Mouse (Mus musculus) small intestine, adult 2 months (tissue): Measurements from ENCODE around the gene Hs2st1. TPM values are rescaled to one million over a fixed set of nuclear protein-coding genes. Genes with fewer than 3 reads are reported as not detected.

Experiments used
- H3K27ac ChIP-seq: fragments of 200-500 bp; 2 replicates; pipeline ENCODE4 v1.5.1; 2012; ENCODE audit warnings: low read depth, low read length, control low read depth, inconsistent platforms; ENCODE audit not compliant: insufficient read depth
- H3K27me3 ChIP-seq: fragments of 200-500 bp; 2 replicates; pipeline ENCODE4 v1.6.1; 2012; ENCODE audit warnings: mild to moderate bottlenecking, moderate library complexity, low read length, inconsistent platforms; ENCODE audit not compliant: control insufficient read depth, insufficient read depth
- H3K36me3 ChIP-seq: fragments of 200-500 bp; 2 replicates; pipeline ENCODE4 v1.6.1; 2012; ENCODE audit warnings: mild to moderate bottlenecking, low read length, control low read depth, inconsistent platforms; ENCODE audit not compliant: control insufficient read depth, insufficient read depth
- H3K4me1 ChIP-seq: fragments of 200-500 bp; 2 replicates; pipeline ENCODE4 v1.6.1; 2012; ENCODE audit warnings: low read length, inconsistent platforms, mixed read lengths; ENCODE audit not compliant: control insufficient read depth, insufficient read depth, insufficient read length
- H3K4me3 ChIP-seq: fragments of 200-500 bp; 2 replicates; pipeline ENCODE4 v1.5.1; 2012; ENCODE audit warnings: low read depth, mild to moderate bottlenecking, control low read depth, inconsistent platforms, low read length, moderate library complexity
- CTCF ChIP-seq: fragments of 200-500 bp; IDR thresholded peaks from 2 replicates; pipeline ENCODE4 v1.5.1; 2012; ENCODE audit warnings: low read depth, mild to moderate bottlenecking, control low read depth, inconsistent platforms, low read length, moderate library complexity, mixed read lengths; ENCODE audit not compliant: insufficient replicate concordance, insufficient read length; ENCODE audit errors: extremely low read depth
- POLR2A ChIP-seq: fragments of 200-500 bp; IDR thresholded peaks from 2 replicates; pipeline ENCODE4 v1.6.1; 2012; ENCODE audit warnings: low read depth, mild to moderate bottlenecking, control low read depth, inconsistent platforms, low read length, moderate library complexity
- WGBS: fragments of 180-500 bp; shearing (Covaris S2); methylation state at CpG from one replicate; pipeline ENCODE4 v1.1.7; 2018; 5-methylcytosine and 5-hydroxymethylcytosine counted together
- polyA plus RNA-seq: library from polyadenylated mRNA; depleted of rRNA; stranded (reverse); fragments of >200 nt; gene quantifications from 2 replicates; pipeline ENCODE4 v1.2.3, GENCODE M21; 2012

The Hs2st1 gene
- polyA plus RNA-seq, 1 experiment = 2.3 TPM

DNA sequence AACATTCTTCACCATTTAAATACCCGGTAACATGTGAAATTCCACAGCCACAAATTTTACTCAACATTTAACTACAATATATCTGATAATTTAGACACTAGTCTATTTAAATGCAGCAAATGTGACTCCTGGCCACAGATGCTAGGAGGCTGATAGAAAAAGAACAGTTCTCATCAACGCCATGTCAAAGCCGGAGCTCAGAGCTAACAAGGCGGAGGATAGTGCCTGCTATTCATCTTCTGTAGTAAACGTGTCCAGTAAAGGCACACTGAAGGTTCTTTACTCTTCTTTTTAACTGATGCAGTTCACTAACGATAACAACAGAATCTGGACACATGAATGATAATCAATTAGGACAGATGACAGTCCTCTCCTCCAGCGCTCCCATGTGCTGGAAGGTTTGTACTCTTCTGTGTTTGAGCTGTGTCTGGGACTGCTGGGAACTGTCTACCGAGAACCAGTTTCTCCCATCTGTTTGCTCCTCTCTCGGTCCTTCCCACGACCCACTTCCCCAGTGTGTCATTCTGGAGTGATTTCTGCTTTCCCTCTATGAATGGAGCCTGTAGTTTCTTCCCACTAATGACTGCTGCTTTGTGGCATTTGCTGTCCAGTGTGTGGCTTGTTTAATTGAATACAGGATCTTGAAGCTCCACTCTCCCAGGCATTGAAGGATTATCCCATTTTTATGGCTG is 50.3 kb downstream of the Hs2st1 start:
- H3K4me1 ChIP-seq = no peaks in the 10 kb centered on the region
- TF ChIP-seq CTCF (no peak), POLR2A (no peak)
- H3K4me3 ChIP-seq = no peak overlapping the region
- no peak overlapping the region for H3K27ac ChIP-seq
- no peaks in the 10 kb centered on the region for H3K27me3 ChIP-seq
- no peaks in the 10 kb centered on the region for H3K36me3 ChIP-seq
- 78% methylated on average over 10 of the region's 10 CpGs for WGBS

DNA sequence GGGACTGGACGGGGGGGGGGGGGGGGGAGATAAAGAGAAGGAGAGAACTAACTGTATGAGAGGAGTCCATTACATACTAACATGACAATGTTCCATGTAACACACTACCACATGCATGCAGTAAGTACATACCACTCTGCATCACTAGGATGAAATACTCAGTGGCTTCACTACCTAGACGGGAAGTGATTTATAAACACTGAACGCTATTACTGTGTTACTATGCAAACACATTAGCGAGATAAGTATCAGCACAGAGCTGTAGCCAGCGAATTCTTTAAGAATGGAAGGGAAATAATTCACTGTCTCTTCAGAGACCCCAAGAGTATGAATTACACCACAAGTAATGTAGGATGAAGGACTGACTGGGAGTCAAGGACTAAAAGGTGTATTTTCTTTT is 51.1 kb downstream of the Hs2st1 start:
- Histone ChIP-seq H3K4me1 (no peaks in the 10 kb centered on the region), H3K36me3 (no peaks in the 10 kb centered on the region), H3K4me3 (no peak overlapping the region), H3K27me3 (no peaks in the 10 kb centered on the region), H3K27ac (no peak overlapping the region)
- no peak for TF ChIP-seq CTCF
- TF ChIP-seq POLR2A = no peak
- 36% methylated on average over 5 of the region's 5 CpGs for WGBS

DNA sequence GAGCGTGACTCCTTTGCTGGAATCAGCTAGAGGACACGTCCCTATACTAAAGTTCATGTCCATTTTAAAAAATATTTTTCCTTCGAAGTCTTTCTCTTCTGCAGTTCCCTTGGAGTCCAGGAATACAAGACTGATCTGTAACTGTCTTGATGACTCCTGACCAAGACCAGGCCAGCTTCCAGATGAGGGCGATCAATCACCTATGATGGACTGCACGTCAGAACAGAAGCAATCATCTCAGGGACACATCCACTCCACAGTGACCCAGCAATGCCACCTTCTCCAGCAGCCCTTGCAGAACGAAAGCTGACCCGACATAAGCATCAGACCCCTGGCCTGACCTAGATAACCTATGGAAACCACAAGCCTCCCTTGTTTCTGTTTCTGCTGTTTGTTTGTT is 54.7 kb downstream of the Hs2st1 start:
- Histone ChIP-seq H3K36me3 (no peaks in the 10 kb centered on the region), H3K4me3 (no peak overlapping the region), H3K27ac (no peak overlapping the region), H3K4me1 (peaks cover 9% of the 10 kb centered on the region; the same call in 1 of the 2 replicates), H3K27me3 (no peaks in the 10 kb centered on the region)
- TF ChIP-seq CTCF = no peak
- WGBS = 85% methylated on average over 7 of the region's 7 CpGs

DNA sequence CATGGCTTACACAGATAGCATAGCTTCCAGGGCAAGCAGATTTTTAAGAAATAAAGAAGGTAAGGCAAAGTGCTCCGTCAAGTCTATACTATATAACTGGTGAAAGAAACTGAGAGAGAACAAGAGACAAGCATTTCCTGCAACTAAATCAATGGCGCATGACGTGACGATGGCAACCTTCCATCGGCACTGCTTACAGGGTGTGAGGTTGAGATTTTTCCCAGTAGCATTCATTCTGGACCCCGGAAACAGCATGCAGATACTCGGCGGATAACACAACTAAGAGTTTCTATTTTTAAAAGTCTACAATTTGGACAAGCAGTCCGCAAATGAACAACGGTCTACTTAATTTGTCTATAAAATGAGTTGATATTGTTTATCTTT is 55.9 kb downstream of the Hs2st1 start:
- Histone ChIP-seq H3K4me1 (peaks cover 9% of the 10 kb centered on the region; the same call in 1 of the 2 replicates), H3K27me3 (no peaks in the 10 kb centered on the region), H3K4me3 (no peak overlapping the region), H3K27ac (no peak overlapping the region), H3K36me3 (no peaks in the 10 kb centered on the region)
- 79% methylated on average over 10 of the region's 10 CpGs for WGBS
- no peak for TF ChIP-seq CTCF
- no peak for TF ChIP-seq POLR2A

DNA sequence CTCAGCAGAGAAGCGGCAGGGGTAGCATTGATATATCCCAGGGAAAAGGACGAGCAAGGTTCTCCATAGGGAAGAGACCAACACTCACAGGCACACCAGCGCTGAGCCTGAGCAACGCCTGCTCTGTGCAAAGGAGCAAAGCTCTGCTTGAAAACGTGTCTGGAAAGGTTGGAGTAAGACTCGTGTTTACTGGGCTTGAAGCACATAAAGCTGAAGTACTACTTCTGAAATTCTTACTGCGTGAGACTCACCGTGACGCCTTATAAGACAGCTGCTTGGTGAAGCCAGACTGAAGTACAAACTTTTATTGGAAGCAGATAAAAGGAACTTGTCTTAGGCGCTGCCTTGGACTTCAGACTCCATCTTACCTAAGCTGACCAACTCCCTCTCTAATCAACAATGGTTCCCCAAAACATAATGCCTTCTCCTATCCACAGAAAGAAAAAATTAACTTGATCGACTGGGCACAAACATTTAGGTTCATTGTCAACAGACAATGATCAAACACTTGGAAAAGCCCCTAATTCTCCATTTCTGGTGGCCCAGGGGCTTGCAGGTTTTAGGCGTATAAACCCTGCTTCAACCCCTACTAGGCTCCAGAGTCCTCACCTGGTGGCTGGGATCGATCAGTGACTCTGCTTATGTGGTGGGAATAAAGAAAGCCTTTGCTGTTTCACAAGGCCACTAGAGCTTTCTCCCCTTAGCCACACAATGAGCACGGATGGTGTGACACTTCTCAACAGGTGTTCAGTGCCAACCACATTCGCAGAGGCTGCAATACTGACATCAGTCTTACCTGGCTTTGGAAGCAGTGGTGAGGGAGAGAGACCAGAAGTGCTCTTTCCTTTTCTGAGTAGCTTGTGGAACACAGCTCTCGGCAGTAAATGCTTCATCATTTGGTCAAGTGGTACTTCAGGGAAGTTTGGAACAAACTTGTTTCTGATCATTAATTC is 56.5 kb downstream of the Hs2st1 start:
- peak overlapping the region; percentile 63 for H3K27ac ChIP-seq
- 29% methylated on average over 16 of the region's 16 CpGs for WGBS
- H3K4me3 ChIP-seq = peak overlapping the region; percentile 3; the same call in 1 of the 2 replicates
- no peaks in the 10 kb centered on the region for H3K27me3 ChIP-seq
- TF ChIP-seq CTCF (no peak), POLR2A (no peak)
- peaks cover 9% of the 10 kb centered on the region; the same call in 1 of the 2 replicates for H3K4me1 ChIP-seq
- H3K36me3 ChIP-seq = no peaks in the 10 kb centered on the region

DNA sequence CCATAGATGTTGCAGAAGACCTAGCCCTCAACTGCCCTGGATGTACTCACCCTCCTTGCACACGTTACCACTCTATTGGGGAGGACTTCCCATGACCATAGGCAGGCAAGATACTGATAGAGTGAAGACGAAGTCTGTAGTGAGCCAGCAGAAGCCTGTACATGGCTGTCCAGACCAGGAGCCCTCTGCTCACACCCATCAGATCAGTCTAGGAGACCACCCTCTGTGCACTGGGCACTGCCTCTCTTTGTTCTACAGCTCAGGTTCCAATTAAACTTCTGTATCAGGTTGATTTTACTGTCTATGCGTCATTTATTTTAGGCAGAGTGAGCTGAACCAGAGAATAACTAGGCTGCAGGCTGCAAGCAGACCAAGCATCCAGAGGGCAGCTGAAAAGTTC is 59.3 kb downstream of the Hs2st1 start:
- no peak overlapping the region for H3K27ac ChIP-seq
- H3K27me3 ChIP-seq = no peaks in the 10 kb centered on the region
- no peaks in the 10 kb centered on the region for H3K36me3 ChIP-seq
- no peak overlapping the region for H3K4me3 ChIP-seq
- 96% methylated on average over 3 of the region's 3 CpGs for WGBS
- TF ChIP-seq POLR2A (no peak), CTCF (no peak)
- H3K4me1 ChIP-seq = peaks cover 11% of the 10 kb centered on the region; the same call in 1 of the 2 replicates

DNA sequence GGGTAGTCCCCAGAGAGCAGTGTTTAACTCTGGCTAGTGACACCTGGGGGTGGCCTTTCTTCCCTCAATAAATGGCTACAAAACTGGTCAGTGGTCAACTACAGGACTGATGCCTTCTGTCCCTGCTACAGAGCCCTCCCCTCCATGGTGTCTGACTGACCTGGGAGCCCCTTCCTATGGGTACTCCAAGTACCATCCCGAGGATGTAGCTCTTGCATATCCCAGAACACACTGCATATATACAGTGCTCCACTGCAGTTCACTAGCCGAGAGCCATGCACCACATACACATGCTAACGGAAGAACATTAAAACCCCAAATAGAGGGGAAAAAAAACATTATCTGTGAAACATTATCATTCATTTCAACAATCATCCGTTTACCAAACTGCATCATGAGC is 61.6 kb downstream of the Hs2st1 start:
- no peak for TF ChIP-seq POLR2A
- no peak for TF ChIP-seq CTCF
- H3K27ac ChIP-seq = no peak overlapping the region
- no peaks in the 10 kb centered on the region for H3K36me3 ChIP-seq
- H3K4me1 ChIP-seq = peaks cover 7% of the 10 kb centered on the region; the same call in 1 of the 2 replicates
- no peaks in the 10 kb centered on the region for H3K27me3 ChIP-seq
- 94% methylated on average over 4 of the region's 4 CpGs for WGBS
- H3K4me3 ChIP-seq = no peak overlapping the region
